Mouse (Mus musculus) neutrophil, adult 5-6 weeks (primary cell): ENCODE data around the gene Spag9. TPM values are rescaled to one million over a fixed set of nuclear protein-coding genes. Genes with fewer than 3 reads are reported as not detected.

Experiments used
- ATAC-seq: fragments of 151-379, 151-347 bp; 2 replicates; pipeline ENCODE4 v1.8.0; 2017; ENCODE audit warnings: mild to moderate bottlenecking, moderate TSS enrichment; ENCODE audit not compliant: insufficient number of reproducible peaks, poor library complexity, low FRiP score, severe bottlenecking; ENCODE audit errors: extremely low read depth
- total RNA-seq: library from RNA; stranded (forward); fragments of 200-1000 nt; gene quantifications from 2 replicates; pipeline ENCODE4 v1.2.3, GENCODE M21; 2017

Gene Spag9
- total RNA-seq, 1 experiment from 2014 or later, result 187 TPM

DNA sequence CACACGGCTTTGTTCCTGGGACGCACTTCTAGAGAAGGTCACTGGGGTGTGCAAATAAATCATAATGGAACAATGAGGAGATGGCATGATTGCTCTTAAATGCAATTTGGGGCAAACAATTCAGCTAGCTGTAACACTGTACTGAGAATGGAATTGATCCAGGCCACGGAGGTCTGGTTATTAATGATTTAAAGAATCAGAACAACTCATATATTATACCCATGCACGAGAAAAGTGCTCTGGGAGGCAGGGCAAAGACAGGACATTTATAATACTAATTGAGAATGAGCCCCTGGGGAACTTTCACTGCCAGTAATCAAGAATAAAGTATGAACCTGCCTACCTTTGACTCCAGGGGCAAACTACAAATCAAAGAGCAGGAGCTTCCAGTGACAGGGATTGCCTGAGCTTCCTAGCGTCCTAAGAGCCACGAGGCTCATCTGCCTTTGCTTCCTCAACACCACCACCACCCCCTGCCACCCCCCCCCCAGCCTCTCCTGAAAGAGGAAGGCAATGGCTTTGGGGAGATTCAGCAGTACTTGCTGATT, 16.3 kb upstream of the Spag9 start:
- ATAC-seq, result no peak

DNA sequence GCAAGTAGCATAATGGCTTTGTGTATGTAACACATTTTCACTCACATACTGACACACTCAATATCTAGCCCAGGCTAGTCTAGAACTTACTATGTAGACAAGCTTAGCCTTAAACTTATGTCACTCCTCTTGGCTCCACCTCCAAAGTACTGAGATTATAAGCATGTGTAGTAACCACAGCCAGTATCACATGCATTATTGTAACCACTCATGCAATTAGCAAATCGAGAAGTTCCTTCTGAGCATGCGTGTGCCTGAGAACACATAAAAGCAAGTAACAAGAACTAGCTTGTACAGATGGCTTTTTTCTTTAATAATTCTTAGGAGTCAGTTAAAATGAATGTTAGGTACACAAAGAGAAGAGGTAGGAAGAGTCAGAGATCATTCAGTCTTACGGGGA, 11.3 kb upstream of the Spag9 start:
- ATAC-seq, result peak; percentile 57

DNA sequence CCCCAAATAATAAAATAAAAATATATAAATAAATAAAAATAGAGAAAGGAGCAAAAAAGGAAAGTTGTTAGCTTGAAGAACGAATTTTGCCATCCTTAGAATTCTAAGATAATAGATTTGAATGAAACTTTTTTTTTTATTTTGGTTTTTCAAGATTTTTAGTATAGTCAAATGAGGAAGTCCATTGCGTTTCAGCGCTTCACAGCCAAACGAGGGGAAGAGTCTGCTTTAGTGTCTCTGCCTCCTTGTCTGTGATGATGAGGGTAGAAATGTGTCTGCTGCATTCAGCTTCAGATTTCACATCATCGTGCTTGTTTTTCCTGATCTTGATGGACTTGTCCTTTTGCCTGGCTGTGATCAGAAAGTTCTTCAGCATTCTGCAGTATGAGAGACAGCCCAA, 10.6 kb upstream of the Spag9 start:
- ATAC-seq, result no peak

- no peak for ATAC-seq
Observed at GRCm38 (mm10) chr11:93986298-93986697, 9.6 kb upstream of the Spag9 start.

GRCm38 (mm10) chr11:93987026-93987425, 8.9 kb upstream of the Spag9 start:
- ATAC-seq, result peak; percentile 49

DNA sequence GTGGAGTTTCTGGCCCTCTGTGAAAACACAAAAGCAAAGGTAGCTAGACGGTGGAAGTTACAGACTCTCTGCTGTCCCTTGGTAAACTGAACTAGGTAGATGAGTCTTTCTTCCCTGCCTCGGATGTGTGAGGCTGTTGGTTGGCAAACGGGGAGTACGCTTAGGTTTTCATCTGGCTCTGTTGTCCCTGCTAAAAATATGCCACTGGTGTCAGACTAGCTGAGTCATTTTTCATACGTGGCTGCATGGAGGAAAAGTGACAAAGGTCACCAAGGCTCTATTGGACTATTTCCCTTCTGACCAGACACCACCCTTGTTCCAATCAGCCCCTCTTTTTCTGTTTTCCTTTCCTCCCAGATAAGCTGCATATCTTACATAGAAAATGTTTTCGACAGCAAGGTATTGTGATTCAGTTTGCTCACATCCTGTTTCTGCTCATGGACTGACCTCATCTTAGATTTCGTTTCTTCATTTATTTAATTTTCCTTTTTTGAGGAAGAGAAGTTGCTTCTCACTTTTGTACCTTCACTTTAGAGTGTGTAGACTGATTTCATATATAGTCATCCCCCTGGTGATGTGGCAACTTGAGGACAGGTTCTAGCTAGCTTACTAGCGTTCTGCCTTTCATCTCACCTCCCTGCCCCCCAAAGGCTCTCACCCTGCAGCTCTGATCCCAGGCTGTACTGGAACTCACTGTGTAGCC, 8.1 kb upstream of the Spag9 start:
- no peak for ATAC-seq

DNA sequence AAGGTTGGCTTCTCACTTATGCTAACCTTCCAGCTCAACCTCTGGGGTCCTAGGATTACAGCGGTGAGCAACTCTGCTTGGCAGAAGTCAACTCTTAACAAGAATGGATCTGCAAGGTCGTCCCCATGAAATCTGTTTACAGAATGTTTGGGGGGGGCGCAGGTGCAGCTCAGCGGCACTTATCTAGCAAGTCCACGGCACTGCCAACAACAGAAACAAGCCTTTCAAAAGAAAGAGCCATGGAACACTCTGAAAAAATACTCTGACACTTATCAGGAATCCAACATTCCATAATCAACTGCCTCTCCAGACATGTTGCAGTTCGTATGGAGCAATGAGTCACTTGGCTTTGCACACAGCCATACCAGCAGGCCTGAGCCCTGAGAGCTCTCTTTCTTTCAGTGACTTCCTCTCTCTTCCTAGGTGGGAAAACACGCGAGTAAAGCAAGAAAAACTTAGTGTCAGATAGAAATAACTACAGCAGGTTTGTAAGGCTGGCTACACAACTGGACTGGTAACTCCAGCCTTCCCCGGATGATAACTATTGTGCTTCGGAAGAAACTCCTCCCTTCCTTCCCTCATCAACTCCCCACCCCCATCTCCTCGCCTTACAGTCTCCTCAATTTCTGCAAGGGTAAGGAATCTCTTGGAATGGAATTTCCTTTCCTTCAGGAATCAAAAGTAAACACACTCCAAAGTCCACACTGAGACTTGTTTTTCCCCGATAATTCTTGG, 7.4 kb upstream of the Spag9 start:
- ATAC-seq, result no peak

DNA sequence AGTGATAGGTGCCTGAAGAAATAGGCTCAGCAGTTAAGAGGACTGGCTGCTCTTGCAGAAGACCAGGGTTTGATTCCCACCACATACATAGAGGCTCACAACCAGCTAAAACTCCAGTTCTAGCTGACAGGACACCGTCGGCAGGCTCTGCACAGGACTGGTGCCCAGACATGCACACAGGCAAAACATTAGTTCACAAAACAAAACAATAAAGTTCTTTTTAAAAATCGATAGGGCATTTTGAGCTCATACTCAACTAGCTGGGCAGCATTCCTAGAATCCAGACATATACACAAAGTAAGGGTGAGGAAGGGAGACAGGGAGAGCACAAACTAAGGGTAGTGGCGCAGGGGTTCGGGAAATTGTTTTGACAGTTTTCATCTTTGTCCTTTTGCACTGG, 1.4 kb upstream of the Spag9 start:
- no peak for ATAC-seq

GRCm38 (mm10) chr11:93995111-93995719, 676 bp upstream of the Spag9 start:
- peak; percentile 82 for ATAC-seq

- peak; percentile 43 for ATAC-seq
Observed at GRCm38 (mm10) chr11:93996306-93997140, 632 bp downstream of the Spag9 start.

- ATAC-seq, result peak; percentile 7; the same call in 1 of the 2 replicates
Observed at GRCm38 (mm10) chr11:93997141-93997775, 1.4 kb downstream of the Spag9 start.

DNA sequence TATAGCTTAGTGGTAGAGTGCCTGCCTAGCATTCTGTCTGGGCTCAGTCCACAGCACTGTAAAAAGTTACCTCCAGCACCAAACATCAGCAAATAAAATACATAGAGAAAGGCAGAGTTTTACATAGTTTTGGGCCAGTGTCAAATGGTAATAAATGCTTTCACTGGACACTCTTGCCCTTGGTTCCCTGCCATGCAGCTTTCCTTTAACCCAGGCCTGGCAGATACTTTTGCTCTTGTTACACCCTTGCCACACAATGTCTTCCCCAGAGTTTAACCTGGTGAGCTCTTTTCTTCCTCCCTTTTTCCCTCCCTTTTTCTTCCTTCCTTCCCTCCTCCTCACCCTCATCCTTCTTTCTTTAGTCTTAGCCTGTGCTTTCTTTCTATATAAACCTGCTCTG, 3.4 kb downstream of the Spag9 start:
- no peak for ATAC-seq

DNA sequence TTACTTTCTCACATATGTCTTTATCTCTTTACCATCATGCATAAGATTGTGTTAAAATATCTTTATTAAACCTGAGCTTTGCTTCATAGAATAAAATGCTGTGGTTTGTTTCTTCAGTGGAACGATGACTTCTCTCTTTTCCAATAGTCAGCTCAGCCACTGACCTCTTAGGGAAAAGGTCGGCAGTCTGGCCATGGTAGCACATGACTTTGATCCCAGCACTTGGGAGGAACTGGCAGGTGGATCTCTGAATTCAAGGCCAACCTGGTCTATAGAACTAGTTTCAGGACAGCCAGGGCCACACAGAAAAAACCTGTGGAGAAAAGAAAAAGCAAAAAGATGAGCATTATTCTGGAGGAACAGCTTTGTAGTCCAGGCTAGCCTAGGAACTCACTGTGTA, 7.5 kb downstream of the Spag9 start:
- ATAC-seq, result no peak

GRCm38 (mm10) chr11:94019091-94019490, 23.2 kb downstream of the Spag9 start:
- peak; percentile 63 for ATAC-seq

- no peak for ATAC-seq
Observed at GRCm38 (mm10) chr11:94020403-94020802, 24.5 kb downstream of the Spag9 start.

DNA sequence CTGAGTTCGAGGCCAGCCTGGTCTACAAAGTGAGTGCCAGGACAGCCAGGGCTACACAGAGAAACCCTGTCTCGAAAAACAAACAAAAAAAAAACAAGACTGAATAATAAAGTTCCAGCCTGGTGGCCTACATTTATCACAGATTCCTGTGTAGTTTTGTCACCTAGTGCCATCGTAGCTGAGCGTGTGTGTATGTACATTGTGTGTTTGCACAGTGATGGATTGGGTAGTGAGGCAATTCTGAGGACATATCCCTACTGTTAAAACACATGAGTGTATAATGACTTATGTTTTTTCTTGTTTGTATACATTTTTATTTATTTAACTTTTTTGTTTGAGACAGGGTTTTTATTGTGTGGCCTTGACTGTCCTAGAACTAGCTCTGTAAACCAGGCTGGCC, 30.4 kb downstream of the Spag9 start:
- no peak for ATAC-seq

DNA sequence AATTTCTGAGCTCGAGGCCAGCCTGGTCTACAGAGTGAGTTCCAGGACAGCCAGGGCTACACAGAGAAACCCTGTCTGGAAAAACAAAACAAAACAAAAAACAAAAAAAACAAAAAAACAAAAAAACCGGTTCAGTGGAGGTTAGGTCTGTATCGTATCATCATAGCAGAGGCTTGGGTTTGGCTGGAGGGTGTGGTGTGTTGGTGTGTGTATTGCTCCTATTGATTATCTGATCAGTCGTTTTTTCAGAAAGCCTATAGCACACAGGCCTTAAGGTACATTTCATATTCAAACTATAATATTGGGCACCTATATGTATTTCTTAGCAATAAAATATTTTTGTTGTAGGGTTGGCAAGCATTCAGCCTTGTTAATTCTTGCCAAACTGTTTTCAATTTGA, 36.2 kb downstream of the Spag9 start:
- no peak for ATAC-seq

DNA sequence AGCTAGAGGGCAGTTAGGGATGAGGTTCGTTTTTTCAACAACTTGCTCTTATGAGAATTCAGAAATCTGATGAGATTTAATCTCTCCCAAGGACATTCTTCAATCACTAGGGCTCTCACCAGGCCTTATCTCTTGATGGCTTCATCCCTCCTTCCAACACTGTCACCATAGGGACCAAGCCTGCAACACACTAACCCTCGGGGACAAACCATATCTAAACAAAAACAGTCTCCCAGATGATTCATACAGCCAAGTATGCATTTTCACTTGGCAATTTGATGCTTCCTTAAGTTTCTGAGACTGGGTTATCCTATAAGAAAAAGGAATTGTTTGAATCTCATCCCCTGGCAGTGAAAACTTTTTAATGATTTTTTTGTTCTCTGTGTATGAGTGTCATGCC, 37.1 kb downstream of the Spag9 start:
- no peak for ATAC-seq

- ATAC-seq, result 0 out of 2 replicates have a peak, but pooled peaks have one; percentile 26
Observed at GRCm38 (mm10) chr11:94035974-94036373, 40.1 kb downstream of the Spag9 start.
